26 mouse cellular contexts compared by ENCODE assay signal in the genomic region with DNA sequence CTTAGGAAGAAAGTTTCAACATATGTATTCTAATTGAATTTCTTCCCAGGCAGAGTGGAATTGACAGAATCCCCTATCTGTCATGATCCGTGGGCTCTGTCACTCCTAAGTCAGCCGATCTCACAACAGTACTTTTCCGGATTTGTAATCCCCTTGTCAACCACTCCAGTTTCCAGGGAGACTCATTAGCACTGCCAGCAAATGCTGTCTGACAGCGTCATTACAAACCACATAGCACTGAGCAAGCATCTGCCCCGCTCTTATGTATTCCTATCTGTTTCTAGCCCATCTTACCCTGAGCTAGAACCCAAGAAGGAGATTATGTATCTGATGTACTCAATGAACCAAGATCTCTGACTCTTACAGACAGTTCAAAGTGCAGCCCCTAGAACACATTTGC.
A peak's percentile ranks its signal among the peaks of the same experiment; 100 is the strongest.
DNase-seq lines count a peak whose midpoint lies in the region; ATAC-seq and TF ChIP-seq lines count a peak whose summit lies in the region.
"Had no signal": no experiment of that assay in that cellular context is flagged by ENCODE, and none has a peak within 500 bp of the region (broad histone marks: within the 10 kb centered on the region; RNA-seq: fewer than 3 reads in every experiment).

No protein-coding gene starts in this region.

- no peaks in the 10 kb centered on the region for H3K36me3 ChIP-seq in embryonic facial prominence, embryonic 14.5 days (ENCODE audit: control insufficient read depth, insufficient read depth, low read length)
- no peaks in the 10 kb centered on the region for H3K36me3 ChIP-seq in embryonic facial prominence, embryonic 10.5 days (replicated peaks)
- no peaks in the 10 kb centered on the region for H3K36me3 ChIP-seq in hindbrain, embryonic 16.5 days (ENCODE audit: control insufficient read depth, insufficient read depth, low read length)
- H3K36me3 ChIP-seq in hindbrain, embryonic 11.5 days (ENCODE audit: control insufficient read depth, insufficient read depth, low read length), result no peaks in the 10 kb centered on the region
- no peaks in the 10 kb centered on the region for H3K36me3 ChIP-seq in midbrain, embryonic 13.5 days
- H3K36me3 ChIP-seq in kidney, embryonic 16.5 days (ENCODE audit: insufficient read depth, low read length), result no peaks in the 10 kb centered on the region
- H3K36me3 ChIP-seq in kidney, adult 2 months (ENCODE audit: control insufficient read depth, insufficient read depth, low read length), result no peaks in the 10 kb centered on the region
- H3K36me3 ChIP-seq: embryonic facial prominence, embryonic 12.5 days; kidney, embryonic 15.5 days; neural tube, embryonic 13.5 days had no signal

- peaks cover 6% of the 10 kb centered on the region; the same call in 1 of the 2 replicates for H3K4me1 ChIP-seq in embryonic facial prominence, embryonic 14.5 days (ENCODE audit: control insufficient read depth, insufficient read depth, low read length)
- H3K4me1 ChIP-seq in embryonic facial prominence, embryonic 10.5 days, result peaks cover 34% of the 10 kb centered on the region
- H3K4me1 ChIP-seq in hindbrain, embryonic 16.5 days (ENCODE audit: control insufficient read depth, insufficient read depth, low read depth, low read length), result peaks cover 15% of the 10 kb centered on the region
- H3K4me1 ChIP-seq in hindbrain, embryonic 11.5 days (replicated peaks; ENCODE audit: control insufficient read depth, insufficient read depth, low read length), result no peaks in the 10 kb centered on the region
- H3K4me1 ChIP-seq in midbrain, embryonic 13.5 days (replicated peaks), result peaks cover 47% of the 10 kb centered on the region
- 0 out of 2 replicates have a peak, but pooled peaks cover 3% of the 10 kb centered on the region for H3K4me1 ChIP-seq in kidney, embryonic 16.5 days (ENCODE audit: insufficient read depth, low read length)
- H3K4me1 ChIP-seq in kidney, adult 2 months (ENCODE audit: control insufficient read depth, insufficient read depth, low read length), result no peaks in the 10 kb centered on the region

- WGBS in embryonic facial prominence, embryonic 14.5 days, result 47% methylated on average over 5 of the region's 5 CpGs
- 60% methylated on average over 5 of the region's 5 CpGs for WGBS in embryonic facial prominence, embryonic 10.5 days
- WGBS in hindbrain, embryonic 16.5 days, result 22% methylated on average over 5 of the region's 5 CpGs
- WGBS in hindbrain, embryonic 11.5 days, result 60% methylated on average over 5 of the region's 5 CpGs
- 18% methylated on average over 5 of the region's 5 CpGs for WGBS in midbrain, embryonic 13.5 days
- 72% methylated on average over 5 of the region's 5 CpGs for WGBS in kidney, embryonic 16.5 days
- 73% methylated on average over 5 of the region's 5 CpGs for WGBS in kidney, adult 2 months

- TF ChIP-seq POLR2A in kidney, adult 2 months (IDR thresholded peaks at IDR 0.05; ENCODE audit: low read depth, low read length), result no peak

- H3K9ac ChIP-seq in embryonic facial prominence, embryonic 14.5 days (ENCODE audit: low read depth, low read length), result no peak overlapping the region
- no peak overlapping the region for H3K9ac ChIP-seq in hindbrain, embryonic 16.5 days (ENCODE audit: low read depth, low read length)
- H3K9ac ChIP-seq in hindbrain, embryonic 11.5 days (ENCODE audit: low read depth, low read length), result no peak overlapping the region
- H3K9ac ChIP-seq in midbrain, embryonic 13.5 days (replicated peaks), result no peak overlapping the region
- no peak overlapping the region for H3K9ac ChIP-seq in kidney, embryonic 16.5 days (replicated peaks; ENCODE audit: low read length)
- H3K9ac ChIP-seq: embryonic facial prominence, embryonic 12.5 days; kidney, embryonic 15.5 days; liver, postnatal 0 days; neural tube, embryonic 13.5 days had no signal

- H3K4me2 ChIP-seq in embryonic facial prominence, embryonic 14.5 days (ENCODE audit: low read depth, low read length), result no peak overlapping the region
- no peak overlapping the region for H3K4me2 ChIP-seq in hindbrain, embryonic 16.5 days (ENCODE audit: low read length)
- H3K4me2 ChIP-seq in hindbrain, embryonic 11.5 days (replicated peaks; ENCODE audit: low read depth, low read length), result no peak overlapping the region
- no peak overlapping the region for H3K4me2 ChIP-seq in midbrain, embryonic 13.5 days (replicated peaks)
- H3K4me2 ChIP-seq in kidney, embryonic 16.5 days (replicated peaks; ENCODE audit: low read depth, low read length), result no peak overlapping the region
- H3K4me2 ChIP-seq: embryonic facial prominence, embryonic 12.5 days; heart, embryonic 11.5 days; kidney, embryonic 15.5 days; neural tube, embryonic 13.5 days had no signal

- no peak for DNase-seq in embryonic facial prominence, embryonic 14.5 days (ENCODE audit: low spot score)
- no peak for DNase-seq in embryonic facial prominence, embryonic 10.5 days (ENCODE audit: low spot score)
- no peak for DNase-seq in hindbrain, embryonic 11.5 days (ENCODE audit: low spot score)
- DNase-seq in brain, adult 2 months (ENCODE audit: low read depth, low spot score), result peak; percentile 69
- DNase-seq in kidney, adult 2 months, result no peak
- DNase-seq: adrenal gland, postnatal 10 days; cerebellum, adult 9-10 months; gastrocnemius, postnatal 14 days; heart, adult 11 months; kidney, postnatal 4 days; liver, postnatal 0 days; right cerebral cortex, adult 18-20 months; right cerebral cortex, postnatal 4 days; thymus, postnatal 25 days had no signal

- no peak overlapping the region for H3K27ac ChIP-seq in embryonic facial prominence, embryonic 14.5 days (replicated peaks; ENCODE audit: low read depth, low read length)
- H3K27ac ChIP-seq in embryonic facial prominence, embryonic 10.5 days (replicated peaks), result no peak overlapping the region
- H3K27ac ChIP-seq in hindbrain, embryonic 16.5 days (ENCODE audit: low read depth, low read length), result no peak overlapping the region
- no peak overlapping the region for H3K27ac ChIP-seq in hindbrain, embryonic 11.5 days (ENCODE audit: low read depth, low read length)
- H3K27ac ChIP-seq in midbrain, embryonic 13.5 days, result 0 out of 2 replicates have a peak overlapping the region, but pooled peaks have one; percentile 9
- no peak overlapping the region for H3K27ac ChIP-seq in kidney, embryonic 16.5 days (ENCODE audit: low read length)
- H3K27ac ChIP-seq in kidney, adult 2 months (ENCODE audit: insufficient read depth, low read depth, low read length), result no peak overlapping the region
- H3K27ac ChIP-seq: embryonic facial prominence, embryonic 12.5 days; kidney, embryonic 15.5 days; macrophage had no signal

- no peaks in the 10 kb centered on the region for H3K9me3 ChIP-seq in embryonic facial prominence, embryonic 14.5 days (ENCODE audit: control insufficient read depth, low read length)
- no peaks in the 10 kb centered on the region for H3K9me3 ChIP-seq in embryonic facial prominence, embryonic 10.5 days
- H3K9me3 ChIP-seq in hindbrain, embryonic 16.5 days (ENCODE audit: control insufficient read depth, low read length), result no peaks in the 10 kb centered on the region
- H3K9me3 ChIP-seq in hindbrain, embryonic 11.5 days (ENCODE audit: control insufficient read depth, low read length), result no peaks in the 10 kb centered on the region
- H3K9me3 ChIP-seq in midbrain, embryonic 13.5 days, result no peaks in the 10 kb centered on the region
- H3K9me3 ChIP-seq in kidney, embryonic 16.5 days (ENCODE audit: low read length), result no peaks in the 10 kb centered on the region
- H3K9me3 ChIP-seq: embryonic facial prominence, embryonic 12.5 days; kidney, embryonic 15.5 days; neural tube, embryonic 13.5 days had no signal

- no peaks in the 10 kb centered on the region for H3K27me3 ChIP-seq in embryonic facial prominence, embryonic 14.5 days (replicated peaks; ENCODE audit: control insufficient read depth, insufficient read depth, low read length)
- H3K27me3 ChIP-seq in embryonic facial prominence, embryonic 10.5 days (replicated peaks; ENCODE audit: low read depth, poor library complexity, severe bottlenecking), result no peaks in the 10 kb centered on the region
- no peaks in the 10 kb centered on the region for H3K27me3 ChIP-seq in hindbrain, embryonic 16.5 days (replicated peaks; ENCODE audit: control insufficient read depth, insufficient read depth, low read length)
- H3K27me3 ChIP-seq in hindbrain, embryonic 11.5 days (ENCODE audit: control insufficient read depth, insufficient read depth, low read length), result no peaks in the 10 kb centered on the region
- H3K27me3 ChIP-seq in midbrain, embryonic 13.5 days, result no peaks in the 10 kb centered on the region
- H3K27me3 ChIP-seq in kidney, embryonic 16.5 days (ENCODE audit: insufficient read depth, low read length), result no peaks in the 10 kb centered on the region
- no peaks in the 10 kb centered on the region for H3K27me3 ChIP-seq in kidney, adult 2 months (replicated peaks; ENCODE audit: control insufficient read depth, insufficient read depth, low read length)
- H3K27me3 ChIP-seq: embryonic facial prominence, embryonic 12.5 days; kidney, embryonic 15.5 days; neural tube, embryonic 13.5 days had no signal

- H3K4me3 ChIP-seq in embryonic facial prominence, embryonic 14.5 days (ENCODE audit: low read depth, low read length), result no peak overlapping the region
- no peak overlapping the region for H3K4me3 ChIP-seq in embryonic facial prominence, embryonic 10.5 days
- no peak overlapping the region for H3K4me3 ChIP-seq in hindbrain, embryonic 16.5 days (ENCODE audit: low read length)
- H3K4me3 ChIP-seq in hindbrain, embryonic 11.5 days (ENCODE audit: low read depth, low read length), result no peak overlapping the region
- H3K4me3 ChIP-seq in midbrain, embryonic 13.5 days (replicated peaks), result no peak overlapping the region
- no peak overlapping the region for H3K4me3 ChIP-seq in kidney, embryonic 16.5 days (ENCODE audit: low read length)
- no peak overlapping the region for H3K4me3 ChIP-seq in kidney, adult 2 months (ENCODE audit: insufficient read depth, low read depth, low read length)
- H3K4me3 ChIP-seq: embryonic facial prominence, embryonic 12.5 days; erythroblast, embryonic 14.5 days; kidney, embryonic 15.5 days; myocyte; neural tube, embryonic 13.5 days had no signal

- no peak for TF ChIP-seq CTCF in kidney, adult 2 months (conservative IDR thresholded peaks at IDR 0.05; ENCODE audit: insufficient read depth, insufficient read length, low read depth, low read length)

- peak; percentile 50; the same call in 1 of the 2 replicates for ATAC-seq in embryonic facial prominence, embryonic 14.5 days (ENCODE audit: low read depth)
- ATAC-seq in hindbrain, embryonic 16.5 days, result peak; percentile 52; the same call in 1 of the 2 replicates
- no peak for ATAC-seq in hindbrain, embryonic 11.5 days (ENCODE audit: low FRiP score)
- ATAC-seq in midbrain, embryonic 13.5 days, result peak; percentile 53; the same call in 1 of the 2 replicates
- no peak for ATAC-seq in kidney, embryonic 16.5 days (ENCODE audit: low FRiP score, low TSS enrichment)
- ATAC-seq: intestine, embryonic 16.5 days; liver, postnatal 0 days; lung, postnatal 0 days had no signal

Comparison
In these comparisons a context has a peak if more than half of its experiments do, and no peak if none do; other contexts are left out.
1. ATAC-seq: peak in embryonic facial prominence, embryonic 14.5 days (single experiment), hindbrain, embryonic 16.5 days (single experiment) and midbrain, embryonic 13.5 days (single experiment); none in hindbrain, embryonic 11.5 days (single experiment) and kidney, embryonic 16.5 days (single experiment).